Mouse (Mus musculus): ENCODE measurements around the gene Cacna2d4. TPM values are rescaled to one million over a fixed set of nuclear protein-coding genes. Genes with fewer than 3 reads are reported as not detected.
A peak's percentile ranks its signal among the peaks of the same experiment; 100 is the strongest.

Gene Cacna2d4
- total RNA-seq, 4 experiments from 2014 or later: 0.93 to 3.8 (median 2.7) TPM

DNA sequence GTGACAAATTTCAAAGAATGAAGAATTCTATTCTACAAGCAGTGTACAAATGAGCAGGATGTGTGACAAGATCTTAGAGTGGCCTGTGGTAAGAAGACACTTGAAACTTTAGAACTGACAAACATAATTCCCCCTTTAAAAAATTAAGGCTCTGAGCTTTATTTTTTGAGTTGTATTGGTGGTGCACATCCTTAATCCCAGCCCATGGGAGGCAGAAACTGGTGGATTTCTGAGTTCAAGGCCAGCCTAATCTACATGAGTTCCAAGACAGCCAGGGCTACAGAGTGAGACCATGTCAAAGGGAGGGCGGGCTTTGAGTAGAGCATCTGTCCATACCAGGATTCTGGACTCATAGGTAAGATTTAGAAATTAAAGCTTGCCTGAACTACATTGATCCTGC is 150.5 kb downstream of the Cacna2d4 start:
- no peak for DNase-seq (ENCODE audit: low spot score in 2 of 2)

DNA sequence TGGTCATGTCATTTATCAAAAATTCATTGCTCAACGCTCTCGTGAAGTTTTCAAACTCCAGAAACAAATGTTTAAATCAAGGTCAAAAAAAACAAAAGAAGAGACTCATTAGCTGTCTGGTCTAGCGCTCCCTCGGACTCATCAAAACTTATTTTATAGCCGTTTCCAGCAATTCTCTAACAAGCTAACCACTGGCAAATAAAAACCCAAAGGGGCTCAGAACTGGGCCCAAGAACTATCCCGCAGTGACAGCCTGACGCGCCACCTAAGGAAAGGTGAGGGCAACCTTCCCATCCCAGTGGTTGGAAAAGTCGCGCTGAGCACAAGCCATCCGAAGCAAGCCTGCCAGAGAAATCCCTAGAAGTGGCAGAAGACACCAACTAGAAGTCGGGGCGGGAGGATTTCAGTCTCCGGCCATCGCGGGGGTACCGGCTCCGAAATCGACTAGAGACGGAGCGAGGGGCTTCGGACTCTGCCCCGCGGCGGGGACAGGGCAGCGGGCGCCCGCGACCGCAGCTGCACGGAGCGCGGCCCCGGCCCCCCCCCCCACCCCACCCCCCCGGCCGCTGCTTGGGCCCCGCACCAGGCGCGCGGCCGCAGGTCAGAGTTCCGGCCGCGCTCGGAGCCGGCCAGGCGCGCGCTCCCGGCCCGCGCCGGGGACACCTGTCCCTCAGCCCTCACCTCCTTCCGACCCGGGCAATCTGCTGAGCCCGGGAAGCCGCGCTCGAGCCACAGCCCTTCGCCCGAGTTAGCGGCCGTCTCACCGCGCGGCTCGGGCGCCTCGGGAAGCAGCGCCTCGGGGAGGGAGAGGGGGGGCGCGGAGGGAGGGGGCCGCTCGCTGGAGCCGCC is 151.7 kb downstream of the Cacna2d4 start:
- peak in 1 of 2 experiments; percentile 5 for DNase-seq (ENCODE audit: low spot score in 2 of 2)

DNA sequence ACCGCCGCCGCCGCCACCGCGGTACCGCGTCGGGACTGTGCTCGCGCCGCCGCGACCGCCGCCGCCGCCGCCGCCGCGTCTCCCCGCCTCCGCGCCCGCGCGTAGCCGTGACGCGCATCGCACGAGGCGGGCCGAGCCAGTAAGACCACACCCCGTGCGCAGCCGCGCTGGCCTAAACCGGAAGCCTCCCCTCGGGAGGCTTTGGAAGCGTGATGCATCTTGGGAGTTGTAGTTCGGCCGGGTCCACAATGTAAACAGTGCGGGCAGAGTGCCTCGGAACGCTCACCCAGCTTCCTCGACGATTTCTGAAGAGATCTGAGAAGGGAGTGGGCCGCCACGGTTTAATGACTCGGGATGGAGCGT is 152.3 kb downstream of the Cacna2d4 start:
- DNase-seq (ENCODE audit: low spot score in 2 of 2): peak; percentile 94 to 95

DNA sequence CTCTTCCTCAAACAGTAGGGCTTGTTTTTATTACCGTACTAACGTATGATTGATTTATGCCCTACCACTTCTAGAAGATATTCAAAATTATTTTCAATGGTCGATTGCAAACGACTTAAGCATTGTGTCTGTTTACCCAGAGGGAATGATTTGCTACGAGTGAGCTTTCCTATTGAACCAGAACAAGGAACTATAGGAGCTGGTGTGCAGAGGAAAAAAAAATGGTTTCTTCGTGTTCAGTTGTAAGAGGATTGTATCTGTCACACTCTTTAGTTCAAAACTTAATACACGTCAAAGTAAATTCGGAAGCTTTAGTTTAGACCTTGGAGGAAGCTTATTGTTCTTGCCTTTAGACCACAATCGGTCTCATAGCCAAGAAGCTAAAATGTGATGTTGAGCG is 152.8 kb downstream of the Cacna2d4 start:
- DNase-seq (ENCODE audit: low spot score in 2 of 2): no peak

DNA sequence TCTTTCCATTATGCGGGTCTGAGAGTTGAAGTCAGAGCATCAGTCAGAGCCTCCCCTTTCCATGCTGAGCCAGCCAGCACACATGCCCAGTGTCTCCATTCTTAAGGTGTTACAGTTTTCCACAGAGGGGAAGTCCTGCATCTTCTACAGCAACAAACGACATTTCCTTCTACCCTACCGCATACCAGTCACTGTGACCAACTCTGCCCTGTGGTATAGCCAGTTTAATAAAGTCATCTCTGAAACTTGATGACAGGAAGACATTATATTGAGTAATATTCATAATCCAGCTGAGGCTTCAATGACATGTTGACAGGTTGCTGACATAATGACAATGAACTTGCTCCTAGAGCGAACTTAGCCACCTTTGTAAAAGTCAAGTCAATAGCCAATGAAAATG is 154.4 kb downstream of the Cacna2d4 start:
- no peak for DNase-seq (ENCODE audit: low spot score in 2 of 2)

DNA sequence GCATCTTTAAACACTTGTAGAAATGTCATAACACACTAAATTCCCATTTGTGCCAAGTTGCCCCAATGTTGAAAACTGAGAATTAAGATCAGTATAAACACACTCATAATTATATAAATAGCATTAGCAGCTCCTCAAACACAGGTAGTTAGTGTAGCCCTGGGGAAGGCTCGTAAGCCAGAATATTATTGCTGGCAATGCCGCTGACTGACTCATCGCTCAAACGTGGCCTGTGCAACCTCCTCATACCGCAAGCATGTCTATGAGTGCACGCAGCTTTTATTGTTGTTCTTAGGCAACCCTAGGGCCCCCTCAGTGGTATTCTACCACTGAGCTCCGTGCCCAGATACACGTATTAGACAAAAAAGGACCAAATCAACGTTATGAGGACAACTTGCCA is 156.5 kb downstream of the Cacna2d4 start:
- DNase-seq (ENCODE audit: low spot score in 2 of 2): no peak

DNA sequence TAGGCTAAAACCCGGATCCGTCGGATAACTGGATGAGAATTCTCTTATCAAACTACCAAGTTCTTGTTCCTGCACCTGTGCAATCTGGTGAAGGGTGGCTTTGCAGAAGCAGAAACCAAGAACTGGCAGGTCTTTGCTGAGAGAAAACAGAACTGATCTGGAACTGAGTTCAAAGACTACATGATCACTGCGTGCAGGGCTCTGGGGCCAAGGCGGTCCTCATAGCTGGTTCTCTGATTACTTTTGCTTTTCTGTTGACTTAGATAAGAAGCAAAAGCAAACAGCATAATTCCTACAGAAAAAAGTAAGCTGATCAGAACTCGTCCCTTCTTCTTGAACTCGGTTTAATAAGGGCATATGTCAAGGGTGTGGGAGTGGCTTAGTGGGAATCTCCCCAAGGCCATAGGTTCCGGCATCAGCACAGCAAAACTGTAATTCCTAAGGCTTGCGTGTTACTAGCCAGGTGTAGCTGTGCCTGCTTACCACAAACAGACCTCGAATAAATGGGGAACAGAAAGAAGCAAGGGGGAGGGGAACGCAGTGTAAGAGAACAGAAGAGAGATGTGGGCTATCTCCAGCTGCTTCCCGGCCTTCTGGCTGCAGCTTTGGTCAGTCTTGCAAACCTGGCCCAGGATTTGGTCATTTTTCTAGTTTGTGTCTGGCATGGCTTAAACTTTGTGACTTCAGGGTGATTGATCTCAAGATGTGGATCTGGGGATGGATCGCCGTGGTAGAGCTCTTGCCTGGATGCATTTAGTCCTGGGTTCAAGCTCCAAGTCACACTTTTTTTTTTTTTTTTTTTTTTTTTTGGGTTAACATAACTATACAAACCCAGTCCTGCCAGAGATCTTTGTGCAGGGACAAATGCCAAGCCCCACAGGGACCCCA is 159.3 kb downstream of the Cacna2d4 start:
- DNase-seq (ENCODE audit: low spot score in 2 of 2): no peak

DNA sequence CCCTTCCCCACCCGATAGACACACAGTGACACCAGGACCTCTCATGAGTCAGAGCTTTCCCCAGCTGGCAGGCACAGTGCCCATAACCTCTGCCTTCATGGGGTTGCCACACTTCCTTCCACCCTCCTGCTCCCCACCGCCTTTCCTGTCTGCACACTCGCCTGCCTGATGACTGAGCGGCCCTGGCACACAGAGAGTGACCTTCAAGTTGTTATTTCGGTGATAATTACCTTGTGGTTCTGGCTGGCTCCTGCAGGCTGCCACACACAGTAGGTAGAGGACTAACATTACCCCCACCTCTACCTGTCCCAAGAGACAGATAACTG is 159.9 kb downstream of the Cacna2d4 start:
- no peak for DNase-seq (ENCODE audit: low spot score in 2 of 2)

DNA sequence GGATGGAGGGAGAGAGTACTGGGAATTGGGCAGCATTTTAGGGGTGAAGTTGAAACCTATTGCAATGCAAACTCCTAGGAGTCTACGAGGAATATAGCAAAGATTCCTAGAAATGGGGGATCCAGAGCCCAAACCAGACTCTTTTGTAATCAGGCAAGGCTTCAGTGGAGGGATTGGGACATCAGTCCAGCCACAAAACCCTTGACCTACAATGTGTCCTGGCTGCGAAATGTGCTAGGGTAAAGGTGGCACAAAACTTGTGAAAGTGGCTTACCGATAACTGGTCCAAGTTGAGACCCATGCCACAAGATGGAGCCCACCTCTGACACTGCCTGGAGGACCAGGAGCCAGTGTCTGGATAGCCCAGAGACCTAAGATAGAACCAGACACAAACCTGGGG is 163.0 kb downstream of the Cacna2d4 start:
- DNase-seq (ENCODE audit: low spot score in 2 of 2): no peak

DNA sequence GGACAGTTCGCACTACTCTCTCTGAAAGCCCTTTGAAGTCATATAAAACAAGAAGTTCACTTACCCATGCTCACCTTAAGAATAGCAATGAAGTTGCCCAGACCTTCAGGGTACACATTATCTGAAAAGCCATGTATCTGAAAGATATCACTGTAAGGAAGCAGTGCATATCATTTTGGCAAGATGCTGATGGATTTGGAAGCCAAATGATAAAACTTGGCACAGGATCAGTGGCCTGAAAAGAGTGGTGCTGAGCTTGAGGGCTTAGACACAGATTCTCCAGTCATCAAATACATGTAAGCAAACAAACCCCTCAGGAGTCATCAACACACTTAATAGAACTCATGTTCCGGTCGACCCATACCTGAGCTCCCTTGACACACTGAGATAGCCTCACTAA is 164.3 kb downstream of the Cacna2d4 start:
- no peak for DNase-seq (ENCODE audit: low spot score in 2 of 2)

DNA sequence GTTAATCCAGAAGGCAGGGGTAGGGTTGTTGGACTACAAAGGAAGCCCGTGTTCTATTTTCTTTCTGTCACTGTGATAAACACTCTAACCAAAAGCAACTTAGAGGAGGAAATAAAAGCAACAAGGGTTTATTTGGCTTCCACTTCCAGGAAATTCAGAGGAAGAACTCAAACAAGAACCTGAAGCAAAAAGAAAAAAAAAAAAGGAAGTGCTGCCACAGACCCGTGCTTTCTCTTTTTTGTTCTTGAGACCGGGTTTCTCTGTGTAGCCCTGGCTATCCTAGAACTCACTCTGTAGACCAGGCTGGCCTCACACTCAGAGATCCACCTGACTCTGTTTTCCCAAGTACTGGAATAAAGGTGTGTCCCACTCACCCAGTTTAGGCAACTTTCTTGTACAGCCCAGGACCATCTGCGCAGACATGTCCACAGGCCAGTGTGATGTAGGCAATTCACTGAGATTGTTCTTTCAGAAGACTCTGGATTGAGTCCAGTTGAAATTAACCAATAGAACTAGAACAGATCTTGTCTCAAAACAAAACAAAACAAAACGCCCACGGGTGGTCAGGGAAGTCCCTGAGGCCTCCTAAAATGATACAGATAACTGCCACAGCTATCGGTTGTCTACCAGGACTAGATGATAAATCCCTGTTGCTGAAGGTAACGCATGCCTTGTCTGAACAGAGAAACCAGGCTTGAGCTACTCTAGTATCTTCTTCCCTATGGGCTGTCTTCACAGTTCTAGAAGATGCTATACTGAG is 165.4 kb downstream of the Cacna2d4 start:
- DNase-seq (ENCODE audit: low spot score in 2 of 2): no peak

Other genes starting within 250 kb of the Cacna2d4 start
- gene Dcp1b, start 61.3 kb upstream of the Cacna2d4 start, total RNA-seq (2022): 10 to 100 TPM; 18.7 to 25.1 (median 19.6) TPM
- 10 to 100 TPM; 67.6 to 88.2 (median 75.8) TPM for gene Cacna1c, start 40.1 kb upstream of the Cacna2d4 start, total RNA-seq (2022)
- gene Lrtm2, start 94.2 kb downstream of the Cacna2d4 start, total RNA-seq (2022): 10 to 100 TPM; 43.7 to 47.6 (median 45.5) TPM
- 10 to 100 TPM; 41.4 to 46.2 (median 44.2) TPM for gene Adipor2, start 181.2 kb downstream of the Cacna2d4 start, total RNA-seq (2022)
- gene Fbxl14, start 243.1 kb downstream of the Cacna2d4 start, total RNA-seq (2022): 10 to 100 TPM; 33.2 to 34.0 (median 33.8) TPM